9 mouse cellular contexts compared by ENCODE assay signal in genomic region chr9:50633059-50633458, GRCm38 (mm10). TPM values are rescaled to one million over a fixed set of nuclear protein-coding genes. Genes with fewer than 3 reads are reported as not detected.
A peak's percentile ranks its signal among the peaks of the same experiment; 100 is the strongest.
DNase-seq lines count a peak whose midpoint lies in the region; ATAC-seq and TF ChIP-seq lines count a peak whose summit lies in the region.
"Had no signal": no experiment of that assay in that cellular context is flagged by ENCODE, and none has a peak within 500 bp of the region (broad histone marks: within the 10 kb centered on the region; RNA-seq: fewer than 3 reads in every experiment).

No protein-coding gene starts in this region.

- H3K4me2 ChIP-seq in heart, postnatal 0 days (ENCODE audit: low read depth, low read length) = no peak overlapping the region

- no peaks in the 10 kb centered on the region for H3K9me3 ChIP-seq in heart, postnatal 0 days (replicated peaks; ENCODE audit: control insufficient read depth, low read length)

- H3K27ac ChIP-seq in heart, postnatal 0 days (ENCODE audit: low read depth) = no peak overlapping the region
- no peak overlapping the region for H3K27ac ChIP-seq in thymus, adult 2 months (ENCODE audit: control insufficient read depth, insufficient read depth, low read length)

- no peak for TF ChIP-seq EP300 in heart, postnatal 0 days (IDR thresholded peaks at IDR 0.05; ENCODE audit: low read depth)

- no peaks in the 10 kb centered on the region for H3K4me1 ChIP-seq in heart, postnatal 0 days (ENCODE audit: control insufficient read depth, insufficient read depth)
- no peaks in the 10 kb centered on the region for H3K4me1 ChIP-seq in thymus, adult 2 months (replicated peaks; ENCODE audit: control insufficient read depth, insufficient read depth, low read length)

- H3K9ac ChIP-seq in heart, postnatal 0 days (replicated peaks; ENCODE audit: low read depth, low read length) = no peak overlapping the region

- H3K4me3 ChIP-seq in heart, postnatal 0 days (ENCODE audit: low read depth, low read length) = no peak overlapping the region
- no peak overlapping the region for H3K4me3 ChIP-seq in thymus, adult 2 months (ENCODE audit: control insufficient read depth, insufficient read depth, low read length)
- H3K4me3 ChIP-seq: erythroblast, embryonic 14.5 days had no signal

- 57% methylated on average over 2 of the region's 2 CpGs for WGBS in heart, postnatal 0 days
- WGBS in thymus, adult 2 months = 76% methylated on average over 2 of the region's 2 CpGs

- peak; percentile 6; the same call in 1 of the 2 replicates for TF ChIP-seq CTCF in heart, postnatal 0 days (IDR thresholded peaks at IDR 0.05; ENCODE audit: low read depth)
- no peak for TF ChIP-seq CTCF in thymus, adult 2 months (IDR thresholded peaks at IDR 0.05; ENCODE audit: borderline replicate concordance, control insufficient read depth, extremely low read depth, insufficient read depth, low read length, poor library complexity)

- H3K27me3 ChIP-seq in heart, postnatal 0 days (ENCODE audit: control insufficient read depth, insufficient read depth, low read length) = no peaks in the 10 kb centered on the region
- H3K27me3 ChIP-seq in thymus, adult 2 months (ENCODE audit: control insufficient read depth, insufficient read depth, low read length) = no peaks in the 10 kb centered on the region

- ATAC-seq in heart, postnatal 0 days (ENCODE audit: insufficient read depth, low read depth) = no peak

- H3K36me3 ChIP-seq in heart, postnatal 0 days (replicated peaks; ENCODE audit: control insufficient read depth, insufficient read depth, low read length) = peaks cover 48% of the 10 kb centered on the region
- H3K36me3 ChIP-seq in thymus, adult 2 months (ENCODE audit: control insufficient read depth, insufficient read depth, low read length) = peaks cover 5% of the 10 kb centered on the region

- intact Hi-C loops in heart, postnatal 14 days (cut with DNase I) = no loop called here

- TF ChIP-seq POLR2A in thymus, adult 2 months (IDR thresholded peaks at IDR 0.05; ENCODE audit: control insufficient read depth, extremely low read depth, insufficient read depth, low read length, poor library complexity) = no peak

- DNase-seq in heart, postnatal 0 days (ENCODE audit: low spot score) = no peak
- no peak for DNase-seq in heart, postnatal 14 days
- peak; percentile 9 for DNase-seq in thymus, adult 2 months
- DNase-seq in thymus, adult 18-20 months = no peak
- peak; percentile 30 for DNase-seq in c-Kit-positive CD71-positive TER-119-negative erythroid progenitor cells, embryonic 14.5 days (ENCODE audit: low read depth)
- DNase-seq in retina, postnatal 1 day = peak; percentile 23
- DNase-seq in gastrocnemius, adult 18-20 months (ENCODE audit: low spot score) = no peak
- DNase-seq in adrenal gland, adult 8-10 months = no peak

RNA-seq across cellular contexts. Expression of gene Nkapd1, which starts 15.8 kb away (rescaled TPM):
- total RNA-seq in heart, postnatal 0 days (2014; rRNA removed; ENCODE audit: low replicate concordance) = 10.0 and 14.5 TPM in 2 replicates
- 13.4 and 14.3 TPM in 2 replicates for polyA plus RNA-seq in heart, postnatal 0 days (2015; fragmentation: Nextera tagmentation; extraction: Ambion mirVana)
- total RNA-seq in heart, postnatal 14 days (2021) = 10 to 100 TPM; 14.7 to 14.8 TPM
- 8.5 and 8.9 TPM in 2 replicates for polyA plus RNA-seq in thymus, adult 2 months (2012; rRNA removed)
- 10 to 100 TPM; 11.1 to 11.6 TPM for total RNA-seq in gastrocnemius, adult 18-20 months (2021)
- total RNA-seq in adrenal gland, adult 8-10 months (2022) = 10 to 100 TPM; 16.8 to 24.3 (median 22.4) TPM

RNA-seq across cellular contexts. Expression of gene Pih1d2, which starts 15.9 kb away (rescaled TPM):
- 0.27 TPM in 1 of 2 replicates, not detected in the other for total RNA-seq in heart, postnatal 0 days (2014; rRNA removed; ENCODE audit: low replicate concordance)
- 1.2 and 1.5 TPM in 2 replicates for polyA plus RNA-seq in heart, postnatal 0 days (2015; fragmentation: Nextera tagmentation; extraction: Ambion mirVana)
- total RNA-seq in heart, postnatal 14 days (2021) = under 1 TPM; 0.22 to 0.88 TPM
- 0.69 and 0.85 TPM in 2 replicates for polyA plus RNA-seq in thymus, adult 2 months (2012; rRNA removed)
- total RNA-seq in gastrocnemius, adult 18-20 months (2021) = under 1 TPM; 0.18 to 0.38 TPM
- 1 to 10 TPM; 2.5 to 3.5 (median 3.0) TPM for total RNA-seq in adrenal gland, adult 8-10 months (2022)

RNA-seq across cellular contexts. Expression of gene Dlat, which starts 26.5 kb away (rescaled TPM):
- 155 and 215 TPM in 2 replicates for total RNA-seq in heart, postnatal 0 days (2014; rRNA removed; ENCODE audit: low replicate concordance)
- polyA plus RNA-seq in heart, postnatal 0 days (2015; fragmentation: Nextera tagmentation; extraction: Ambion mirVana) = 203 and 204 TPM in 2 replicates
- 100 to 1,000 TPM; 392 to 414 TPM for total RNA-seq in heart, postnatal 14 days (2021)
- polyA plus RNA-seq in thymus, adult 2 months (2012; rRNA removed) = 23.8 and 24.5 TPM in 2 replicates
- 100 to 1,000 TPM; 175 to 192 TPM for total RNA-seq in gastrocnemius, adult 18-20 months (2021)
- 100 to 1,000 TPM in 2 of 4 experiments, 10 to 100 TPM in 2; 71.5 to 123 (median 102) TPM for total RNA-seq in adrenal gland, adult 8-10 months (2022)

RNA-seq across cellular contexts. Expression of gene Timm8b, which starts 29.3 kb away (rescaled TPM):
- total RNA-seq in heart, postnatal 0 days (2014; rRNA removed; ENCODE audit: low replicate concordance) = 115 and 163 TPM in 2 replicates
- polyA plus RNA-seq in heart, postnatal 0 days (2015; fragmentation: Nextera tagmentation; extraction: Ambion mirVana) = 445 and 461 TPM in 2 replicates
- 100 to 1,000 TPM; 216 to 232 TPM for total RNA-seq in heart, postnatal 14 days (2021)
- polyA plus RNA-seq in thymus, adult 2 months (2012; rRNA removed) = 126 and 168 TPM in 2 replicates
- total RNA-seq in gastrocnemius, adult 18-20 months (2021) = 100 to 1,000 TPM; 223 to 226 TPM
- total RNA-seq in adrenal gland, adult 8-10 months (2022) = 100 to 1,000 TPM; 139 to 206 (median 156) TPM

RNA-seq across cellular contexts. Expression of gene Sdhd, which starts 29.4 kb away (rescaled TPM):
- 980 and 992 TPM in 2 replicates for total RNA-seq in heart, postnatal 0 days (2014; rRNA removed; ENCODE audit: low replicate concordance)
- polyA plus RNA-seq in heart, postnatal 0 days (2015; fragmentation: Nextera tagmentation; extraction: Ambion mirVana) = 1,236 and 1,240 TPM in 2 replicates
- total RNA-seq in heart, postnatal 14 days (2021) = 100 to 1,000 TPM; 724 to 738 TPM
- polyA plus RNA-seq in thymus, adult 2 months (2012; rRNA removed) = 197 and 210 TPM in 2 replicates
- 100 to 1,000 TPM; 300 to 329 TPM for total RNA-seq in gastrocnemius, adult 18-20 months (2021)
- 100 to 1,000 TPM; 137 to 229 (median 191) TPM for total RNA-seq in adrenal gland, adult 8-10 months (2022)

Comparison
In these comparisons a context has a peak if more than half of its experiments do, and no peak if none do; other contexts are left out.
1. DNase-seq: peak in thymus, adult 2 months (single experiment), c-Kit-positive CD71-positive TER-119-negative erythroid progenitor cells, embryonic 14.5 days (single experiment) and retina, postnatal 1 day (single experiment); none in heart, postnatal 0 days (single experiment), heart, postnatal 14 days (0 of 2), thymus, adult 18-20 months (0 of 2), gastrocnemius, adult 18-20 months (single experiment) and adrenal gland, adult 8-10 months (single experiment).